ENCODE assay signal across 17 mouse cellular contexts in genomic region chr16:29693025-29693682, GRCm38 (mm10).
A peak's percentile ranks its signal among the peaks of the same experiment; 100 is the strongest.
DNase-seq lines count a peak whose midpoint lies in the region; ATAC-seq and TF ChIP-seq lines count a peak whose summit lies in the region.
"Had no signal": no experiment of that assay in that cellular context is flagged by ENCODE, and none has a peak within 500 bp of the region (broad histone marks: within the 10 kb centered on the region; RNA-seq: fewer than 3 reads in every experiment).

No protein-coding gene starts in this region.

- H3K4me1 ChIP-seq in embryonic facial prominence, embryonic 12.5 days = peaks cover 12% of the 10 kb centered on the region
- H3K4me1 ChIP-seq in embryonic facial prominence, embryonic 10.5 days = peaks cover 26% of the 10 kb centered on the region
- H3K4me1 ChIP-seq in lung, embryonic 14.5 days (ENCODE audit: insufficient read depth) = peaks cover 8% of the 10 kb centered on the region
- peaks cover 18% of the 10 kb centered on the region for H3K4me1 ChIP-seq in hindbrain, embryonic 14.5 days (replicated peaks; ENCODE audit: control insufficient read depth, insufficient read depth, low read length)
- 0 out of 2 replicates have a peak, but pooled peaks cover 2% of the 10 kb centered on the region for H3K4me1 ChIP-seq in midbrain, postnatal 0 days (ENCODE audit: insufficient read depth, low read length)

- H3K27ac ChIP-seq in embryonic facial prominence, embryonic 12.5 days = 0 out of 2 replicates have a peak overlapping the region, but pooled peaks have one; percentile 54
- H3K27ac ChIP-seq in embryonic facial prominence, embryonic 10.5 days (replicated peaks) = no peak overlapping the region
- no peak overlapping the region for H3K27ac ChIP-seq in lung, embryonic 14.5 days (ENCODE audit: low read depth)
- H3K27ac ChIP-seq in hindbrain, embryonic 14.5 days = no peak overlapping the region
- H3K27ac ChIP-seq in midbrain, postnatal 0 days (ENCODE audit: low read depth, low read length) = no peak overlapping the region
- H3K27ac ChIP-seq: embryonic facial prominence, embryonic 13.5 days; heart, embryonic 10.5 days had no signal

- 30% methylated on average over 5 of the region's 5 CpGs for WGBS in embryonic facial prominence, embryonic 12.5 days
- 35% methylated on average over 5 of the region's 5 CpGs for WGBS in embryonic facial prominence, embryonic 10.5 days
- WGBS in lung, embryonic 14.5 days = 25% methylated on average over 5 of the region's 5 CpGs
- WGBS in hindbrain, embryonic 14.5 days = 20% methylated on average over 5 of the region's 5 CpGs
- WGBS in midbrain, postnatal 0 days = 13% methylated on average over 5 of the region's 5 CpGs

- H3K4me3 ChIP-seq in embryonic facial prominence, embryonic 12.5 days = no peak overlapping the region
- H3K4me3 ChIP-seq in embryonic facial prominence, embryonic 10.5 days = no peak overlapping the region
- H3K4me3 ChIP-seq in lung, embryonic 14.5 days (ENCODE audit: low read depth, low read length) = no peak overlapping the region
- no peak overlapping the region for H3K4me3 ChIP-seq in hindbrain, embryonic 14.5 days (replicated peaks; ENCODE audit: low read length)
- H3K4me3 ChIP-seq in midbrain, postnatal 0 days (ENCODE audit: low read depth, low read length) = no peak overlapping the region
- H3K4me3 ChIP-seq: embryonic facial prominence, embryonic 13.5 days; heart, embryonic 10.5 days had no signal

- ATAC-seq in embryonic facial prominence, embryonic 12.5 days (ENCODE audit: insufficient number of reproducible peaks, insufficient read depth, low FRiP score, low TSS enrichment) = no peak
- ATAC-seq in lung, embryonic 14.5 days (ENCODE audit: insufficient read depth) = 0 out of 2 replicates have a peak, but pooled peaks have one; percentile 41
- ATAC-seq in hindbrain, embryonic 14.5 days (ENCODE audit: low FRiP score) = 0 out of 2 replicates have a peak, but pooled peaks have one; percentile 38
- no peak for ATAC-seq in midbrain, postnatal 0 days (ENCODE audit: low FRiP score)
- ATAC-seq: CD4-positive, CD25-positive, alpha-beta regulatory T cell, adult 4 months had no signal

- H3K27me3 ChIP-seq in embryonic facial prominence, embryonic 12.5 days = no peaks in the 10 kb centered on the region
- H3K27me3 ChIP-seq in embryonic facial prominence, embryonic 10.5 days (replicated peaks; ENCODE audit: low read depth, poor library complexity, severe bottlenecking) = peaks cover 18% of the 10 kb centered on the region
- H3K27me3 ChIP-seq in lung, embryonic 14.5 days (ENCODE audit: insufficient read depth, low read length) = no peaks in the 10 kb centered on the region
- peaks cover 14% of the 10 kb centered on the region for H3K27me3 ChIP-seq in hindbrain, embryonic 14.5 days (ENCODE audit: control insufficient read depth, insufficient read depth, low read length)
- H3K27me3 ChIP-seq in midbrain, postnatal 0 days (ENCODE audit: insufficient read depth, low read length) = no peaks in the 10 kb centered on the region
- H3K27me3 ChIP-seq: embryonic facial prominence, embryonic 13.5 days had no signal

- H3K9ac ChIP-seq in embryonic facial prominence, embryonic 12.5 days = no peak overlapping the region
- H3K9ac ChIP-seq in lung, embryonic 14.5 days = no peak overlapping the region
- H3K9ac ChIP-seq in hindbrain, embryonic 14.5 days = no peak overlapping the region
- H3K9ac ChIP-seq in midbrain, postnatal 0 days (replicated peaks; ENCODE audit: low read length, poor library complexity, severe bottlenecking) = no peak overlapping the region
- H3K9ac ChIP-seq: embryonic facial prominence, embryonic 13.5 days had no signal

- TF ChIP-seq CTCF in lung, embryonic 14.5 days (IDR thresholded peaks at IDR 0.05; ENCODE audit: low read depth) = no peak
- TF ChIP-seq CTCF in midbrain, postnatal 0 days (IDR thresholded peaks at IDR 0.05) = no peak

- no peaks in the 10 kb centered on the region for H3K9me3 ChIP-seq in embryonic facial prominence, embryonic 12.5 days
- H3K9me3 ChIP-seq in embryonic facial prominence, embryonic 10.5 days = no peaks in the 10 kb centered on the region
- H3K9me3 ChIP-seq in lung, embryonic 14.5 days (ENCODE audit: low read depth, low read length) = no peaks in the 10 kb centered on the region
- H3K9me3 ChIP-seq in hindbrain, embryonic 14.5 days (ENCODE audit: control insufficient read depth, low read length) = peaks cover 2% of the 10 kb centered on the region; the same call in 1 of the 2 replicates
- no peaks in the 10 kb centered on the region for H3K9me3 ChIP-seq in midbrain, postnatal 0 days (ENCODE audit: low read length)
- H3K9me3 ChIP-seq: embryonic facial prominence, embryonic 13.5 days; G1E; heart, embryonic 10.5 days had no signal

- no peaks in the 10 kb centered on the region for H3K36me3 ChIP-seq in embryonic facial prominence, embryonic 12.5 days
- H3K36me3 ChIP-seq in embryonic facial prominence, embryonic 10.5 days (replicated peaks) = no peaks in the 10 kb centered on the region
- H3K36me3 ChIP-seq in lung, embryonic 14.5 days (ENCODE audit: insufficient read depth) = no peaks in the 10 kb centered on the region
- H3K36me3 ChIP-seq in hindbrain, embryonic 14.5 days (replicated peaks; ENCODE audit: control insufficient read depth, insufficient read depth) = no peaks in the 10 kb centered on the region
- no peaks in the 10 kb centered on the region for H3K36me3 ChIP-seq in midbrain, postnatal 0 days (ENCODE audit: insufficient read depth, low read length)
- H3K36me3 ChIP-seq: embryonic facial prominence, embryonic 13.5 days; G1E; heart, embryonic 10.5 days had no signal

- DNase-seq in embryonic facial prominence, embryonic 10.5 days (ENCODE audit: low spot score) = no peak
- DNase-seq in lung, embryonic 14.5 days = peak; percentile 36
- DNase-seq in lung, postnatal 4 days = no peak
- DNase-seq in hindbrain, embryonic 14.5 days (ENCODE audit: low spot score) = no peak
- peak; percentile 6 for DNase-seq in midbrain, postnatal 0 days (ENCODE audit: low spot score)
- no peak for DNase-seq in adrenal gland, adult 8-10 months
- DNase-seq in urinary bladder, postnatal 36 days (ENCODE audit: low spot score in 2 of 2) = no peak
- DNase-seq: cerebellum, adult 11 months; gastrocnemius, postnatal 25 days; heart, postnatal 14 days; lung, adult 18-20 months; thymus, postnatal 36 days had no signal

- H3K4me2 ChIP-seq in embryonic facial prominence, embryonic 12.5 days (replicated peaks) = no peak overlapping the region
- H3K4me2 ChIP-seq in lung, embryonic 14.5 days = no peak overlapping the region
- no peak overlapping the region for H3K4me2 ChIP-seq in hindbrain, embryonic 14.5 days (replicated peaks)
- H3K4me2 ChIP-seq in midbrain, postnatal 0 days (ENCODE audit: low read depth, low read length, poor library complexity, severe bottlenecking) = no peak overlapping the region
- H3K4me2 ChIP-seq: embryonic facial prominence, embryonic 13.5 days had no signal

Comparison
In these comparisons a context has a peak if more than half of its experiments do, and no peak if none do; other contexts are left out.
1. DNase-seq: peak in lung, embryonic 14.5 days (single experiment) and midbrain, postnatal 0 days (single experiment); none in embryonic facial prominence, embryonic 10.5 days (single experiment), lung, postnatal 4 days (0 of 2), hindbrain, embryonic 14.5 days (single experiment), adrenal gland, adult 8-10 months (single experiment) and urinary bladder, postnatal 36 days (0 of 2).
2. ATAC-seq: peak in lung, embryonic 14.5 days (single experiment) and hindbrain, embryonic 14.5 days (single experiment); none in embryonic facial prominence, embryonic 12.5 days (single experiment) and midbrain, postnatal 0 days (single experiment).